Mouse (Mus musculus): ENCODE measurements around the gene Zbtb17.

Gene Zbtb17

DNA sequence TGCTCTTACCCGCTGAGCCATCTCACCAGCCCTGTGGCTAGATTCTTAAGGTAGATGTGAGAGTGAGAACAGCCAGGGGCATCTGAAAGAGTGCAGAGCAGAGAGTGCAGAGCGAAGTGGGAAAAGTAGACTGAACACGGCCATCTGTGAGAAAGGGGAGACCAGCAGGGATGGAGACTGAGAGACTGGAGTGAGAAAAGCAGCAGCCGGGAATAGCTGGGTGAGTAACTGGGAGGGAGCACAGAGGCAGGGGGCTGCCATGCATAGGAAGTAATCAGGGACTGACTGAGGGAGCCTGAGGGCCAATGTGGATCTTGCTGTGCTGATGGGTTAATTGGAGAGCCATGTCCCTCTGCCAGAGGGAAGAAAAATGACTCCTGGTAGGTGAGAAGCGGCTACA lies 58.3 kb downstream of the Zbtb17 start:
- no peak for DNase-seq

DNA sequence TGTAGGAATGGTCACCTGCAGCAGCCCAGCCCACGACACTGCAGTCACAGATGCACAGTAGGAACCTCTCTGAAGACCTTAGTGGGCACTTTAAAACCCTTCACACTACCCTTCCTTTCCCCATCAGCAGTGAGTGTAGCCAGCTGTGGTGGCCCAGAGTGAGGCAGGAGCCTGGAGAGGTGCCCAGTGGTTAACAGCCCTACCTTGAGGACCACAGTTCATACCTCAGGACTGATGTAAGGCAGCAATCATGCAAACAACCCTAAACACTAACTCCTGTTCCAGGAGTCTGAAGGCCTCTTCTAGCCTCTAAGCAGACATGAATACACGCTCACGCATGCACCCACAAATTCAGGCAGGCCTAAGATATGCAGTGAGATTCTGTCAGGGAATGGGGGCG lies 60.0 kb downstream of the Zbtb17 start:
- DNase-seq, result no peak

DNA sequence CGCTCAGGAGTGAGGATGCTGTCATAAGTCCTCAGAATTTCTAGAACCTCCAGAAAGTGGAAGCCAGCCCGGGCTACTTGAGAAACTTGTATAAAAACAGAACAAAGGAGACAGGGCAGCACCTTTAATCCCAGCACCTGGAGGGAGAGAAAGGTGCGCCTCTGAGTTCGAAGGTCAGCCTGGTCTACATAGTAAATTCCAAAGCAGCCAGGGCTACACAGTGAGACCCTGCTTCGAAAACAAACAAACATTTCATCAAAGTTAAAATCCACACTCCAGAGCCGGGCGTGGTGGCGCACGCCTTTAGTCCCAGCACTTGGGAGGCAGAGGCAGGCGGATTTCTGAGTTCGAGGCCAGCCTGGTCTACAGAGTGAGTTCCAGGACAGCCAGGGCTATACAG lies 61.4 kb downstream of the Zbtb17 start:
- DNase-seq, result no peak

DNA sequence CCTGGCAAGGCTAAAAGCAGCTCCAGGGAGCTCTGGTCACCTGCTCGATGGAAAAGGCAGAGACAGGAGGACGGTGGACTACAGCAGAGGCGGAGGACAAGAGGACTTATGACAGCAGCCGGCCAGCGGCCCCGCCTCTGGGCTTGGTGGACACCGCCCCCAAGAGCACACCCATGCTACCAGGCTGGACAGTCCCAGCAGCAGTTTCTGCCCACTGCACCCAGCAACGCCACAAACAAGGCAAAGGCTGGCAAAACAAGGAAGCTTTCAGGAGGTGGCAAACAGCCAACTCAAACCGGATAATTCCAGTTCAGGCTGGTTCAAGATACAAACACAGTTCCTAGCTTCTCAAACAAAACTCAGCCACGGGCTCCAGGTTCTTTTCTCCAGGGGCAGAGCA lies 61.9 kb downstream of the Zbtb17 start:
- peak; percentile 93 for DNase-seq

DNA sequence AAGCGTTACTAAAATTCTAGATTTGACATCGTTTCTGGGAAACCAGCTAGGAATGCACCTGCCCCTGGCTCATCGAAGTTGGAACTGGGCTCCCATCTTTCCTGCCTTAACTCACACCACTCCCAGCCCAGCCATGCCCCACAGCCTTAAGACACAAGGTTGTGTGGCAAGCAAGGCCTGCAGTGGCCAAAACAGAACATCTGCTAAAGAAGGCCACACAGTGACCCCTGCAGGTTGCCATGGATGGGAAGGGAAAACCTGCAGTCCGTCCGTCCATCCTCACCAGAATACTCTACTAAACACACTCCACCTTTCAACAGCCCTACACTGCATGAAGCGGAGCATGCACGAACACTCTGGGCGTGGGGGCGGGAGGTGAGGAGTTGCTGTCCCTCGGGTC lies 62.4 kb downstream of the Zbtb17 start:
- DNase-seq, result peak; percentile 65

DNA sequence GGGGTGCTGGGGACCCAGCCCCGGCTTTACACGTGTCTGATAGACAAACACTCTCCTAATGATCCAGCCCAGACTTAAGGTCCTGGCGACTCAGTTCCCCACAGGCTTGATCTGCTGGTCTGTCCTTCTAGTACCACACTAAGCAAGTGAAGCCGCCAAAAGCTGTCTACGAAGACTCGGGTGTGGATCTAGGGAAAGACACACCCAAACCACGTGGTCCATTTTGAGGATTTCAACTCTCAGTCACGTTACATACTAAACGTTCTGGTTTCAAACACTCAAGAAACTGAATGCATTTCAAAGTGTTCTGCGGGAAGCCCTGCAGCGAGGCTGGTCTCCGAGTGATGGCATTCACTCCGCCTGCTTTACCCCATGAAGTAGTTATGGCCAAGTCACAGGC lies 66.0 kb downstream of the Zbtb17 start:
- no peak for DNase-seq

DNA sequence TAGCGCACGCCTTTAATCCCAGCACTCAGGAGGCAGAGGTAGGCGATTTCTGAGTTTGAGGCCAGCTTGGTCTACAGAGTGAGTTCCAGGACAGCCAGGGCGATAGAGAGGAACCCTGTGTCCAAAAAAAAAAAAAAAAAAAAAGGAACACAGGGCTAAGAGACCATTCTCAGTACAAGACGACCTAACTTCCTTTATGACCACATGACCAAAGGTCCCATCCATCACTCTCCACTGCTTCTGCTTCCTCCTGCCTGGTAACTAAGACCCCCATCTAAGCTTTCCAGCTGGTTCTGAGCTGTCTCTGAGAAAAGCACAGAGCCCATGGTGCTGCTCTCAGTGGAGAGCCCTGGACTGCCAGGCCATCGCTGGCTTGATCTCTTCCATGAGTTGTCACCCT lies 67.7 kb downstream of the Zbtb17 start:
- no peak for DNase-seq

DNA sequence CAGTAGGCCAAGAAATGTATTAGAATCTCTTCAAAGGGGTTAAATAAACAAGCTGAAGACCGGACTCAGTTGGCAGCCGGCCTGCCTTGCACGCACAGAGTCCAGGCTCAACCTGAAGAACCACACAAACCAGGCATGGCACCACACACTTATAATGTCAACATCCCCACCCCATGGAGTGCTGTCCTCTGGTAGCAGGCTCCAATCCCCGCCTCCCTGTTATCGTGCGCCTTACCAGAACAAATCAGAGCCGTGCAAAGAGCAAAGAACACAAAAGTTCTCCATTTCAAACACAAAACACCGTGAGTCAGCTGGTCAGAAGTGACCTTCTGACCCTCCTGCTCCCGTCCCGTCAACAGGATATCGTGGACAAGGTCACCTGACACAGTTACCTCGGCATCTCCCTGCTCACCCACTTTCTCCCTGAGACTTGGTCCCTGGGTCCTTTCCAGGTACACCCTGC lies 69.8 kb downstream of the Zbtb17 start:
- DNase-seq, result peak; percentile 47

All from kidney, postnatal 10 days (tissue).